Mouse (Mus musculus) liver, adult (tissue): ENCODE data around the gene Tcf7l1.
A peak's percentile ranks its signal among the peaks of the same experiment; 100 is the strongest.

Experiments
- GATA4 ChIP-seq: IDR thresholded peaks from 2 replicates; pipeline ENCODE4 v1.6.1; 2014; ENCODE audit warnings: mild to moderate bottlenecking, low read length; ENCODE audit not compliant: insufficient replicate concordance

Gene Tcf7l1

GRCm38 (mm10) chr6:72648002-72648595 lies 141.0 kb downstream of the Tcf7l1 start:
- TF ChIP-seq GATA4: no peak

GRCm38 (mm10) chr6:72647383-72647820 lies 141.7 kb downstream of the Tcf7l1 start:
- 0 out of 2 replicates have a peak, but pooled peaks have one; percentile 26 for TF ChIP-seq GATA4

- TF ChIP-seq GATA4: no peak
These were observed 143.7 kb downstream of the Tcf7l1 start for GRCm38 (mm10) chr6:72645364-72645763.

GRCm38 (mm10) chr6:72644576-72644975 lies 144.5 kb downstream of the Tcf7l1 start:
- no peak for TF ChIP-seq GATA4

- no peak for TF ChIP-seq GATA4
These were observed 147.7 kb downstream of the Tcf7l1 start for GRCm38 (mm10) chr6:72641218-72641954.

- no peak for TF ChIP-seq GATA4
These were observed 152.1 kb downstream of the Tcf7l1 start for GRCm38 (mm10) chr6:72636940-72637339.

- 0 out of 2 replicates have a peak, but pooled peaks have one; percentile 13 for TF ChIP-seq GATA4
These were observed 153.2 kb downstream of the Tcf7l1 start for GRCm38 (mm10) chr6:72635760-72636431.

GRCm38 (mm10) chr6:72634311-72634710 lies 154.7 kb downstream of the Tcf7l1 start:
- TF ChIP-seq GATA4: no peak

- no peak for TF ChIP-seq GATA4
These were observed 157.4 kb downstream of the Tcf7l1 start for GRCm38 (mm10) chr6:72631700-72632099.

GRCm38 (mm10) chr6:72630961-72631360 lies 158.1 kb downstream of the Tcf7l1 start:
- no peak for TF ChIP-seq GATA4

- TF ChIP-seq GATA4: no peak
These were observed 158.7 kb downstream of the Tcf7l1 start for GRCm38 (mm10) chr6:72630370-72630769.

- no peak for TF ChIP-seq GATA4
These were observed 161.8 kb downstream of the Tcf7l1 start for GRCm38 (mm10) chr6:72627276-72627675.

GRCm38 (mm10) chr6:72626391-72626790 lies 162.7 kb downstream of the Tcf7l1 start:
- no peak for TF ChIP-seq GATA4

- TF ChIP-seq GATA4: no peak
These were observed 165.2 kb downstream of the Tcf7l1 start for GRCm38 (mm10) chr6:72623661-72624402.

GRCm38 (mm10) chr6:72622917-72623316 lies 166.1 kb downstream of the Tcf7l1 start:
- TF ChIP-seq GATA4: no peak
